Mouse (Mus musculus) kidney, postnatal 25 days (tissue): ENCODE data around the gene Csrnp1.
"Not testable (repeated sequence)": the region's sequence is repeated elsewhere in the genome, so short reads cannot be mapped to it uniquely, and the experiment has no call there.

Experiments used
- DNase-seq, 2 experiments: peaks; one replicate each; pipeline ENCODE4 v3.0.0; 2021; ENCODE audit warnings: mixed read lengths in 2 of 2

The Csrnp1 gene

DNA sequence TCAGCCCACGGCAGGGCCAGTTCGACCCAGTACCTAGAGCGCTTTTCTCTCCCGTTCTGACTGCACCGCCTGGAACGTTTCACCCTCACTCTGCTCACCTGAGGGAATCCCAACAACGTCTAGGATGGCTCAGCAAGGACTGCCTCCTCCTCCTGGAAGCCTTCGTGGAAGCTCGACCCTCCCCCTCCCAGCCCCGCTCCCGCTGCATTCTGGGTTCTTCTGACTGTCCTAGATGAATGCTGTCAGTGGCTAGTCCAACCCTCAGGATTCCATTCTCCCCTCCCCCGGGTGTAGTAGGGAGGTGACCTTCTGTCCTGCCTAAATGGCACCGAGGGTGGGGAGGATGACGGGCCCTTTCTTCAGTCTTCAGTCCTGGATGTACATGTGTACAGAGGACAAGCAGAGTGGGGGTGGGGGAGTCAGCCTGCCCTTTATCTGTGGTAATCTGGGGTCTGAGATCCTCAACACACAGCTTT is at the start of gene Csrnp1:
Csrnp1 (minus strand) TSS at position 123 of the 476 bp plus-strand sequence.
- DNase-seq = peak in 1 of 2 experiments; percentile 77

- no peak for DNase-seq
These were observed 48.3 kb upstream of the Csrnp1 start for GRCm38 (mm10) chr9:120032710-120033109.

GRCm38 (mm10) chr9:120030421-120030820 is 46.0 kb upstream of the Csrnp1 start:
- no peak for DNase-seq

GRCm38 (mm10) chr9:120029880-120030279 is 45.4 kb upstream of the Csrnp1 start:
- no peak for DNase-seq

DNA sequence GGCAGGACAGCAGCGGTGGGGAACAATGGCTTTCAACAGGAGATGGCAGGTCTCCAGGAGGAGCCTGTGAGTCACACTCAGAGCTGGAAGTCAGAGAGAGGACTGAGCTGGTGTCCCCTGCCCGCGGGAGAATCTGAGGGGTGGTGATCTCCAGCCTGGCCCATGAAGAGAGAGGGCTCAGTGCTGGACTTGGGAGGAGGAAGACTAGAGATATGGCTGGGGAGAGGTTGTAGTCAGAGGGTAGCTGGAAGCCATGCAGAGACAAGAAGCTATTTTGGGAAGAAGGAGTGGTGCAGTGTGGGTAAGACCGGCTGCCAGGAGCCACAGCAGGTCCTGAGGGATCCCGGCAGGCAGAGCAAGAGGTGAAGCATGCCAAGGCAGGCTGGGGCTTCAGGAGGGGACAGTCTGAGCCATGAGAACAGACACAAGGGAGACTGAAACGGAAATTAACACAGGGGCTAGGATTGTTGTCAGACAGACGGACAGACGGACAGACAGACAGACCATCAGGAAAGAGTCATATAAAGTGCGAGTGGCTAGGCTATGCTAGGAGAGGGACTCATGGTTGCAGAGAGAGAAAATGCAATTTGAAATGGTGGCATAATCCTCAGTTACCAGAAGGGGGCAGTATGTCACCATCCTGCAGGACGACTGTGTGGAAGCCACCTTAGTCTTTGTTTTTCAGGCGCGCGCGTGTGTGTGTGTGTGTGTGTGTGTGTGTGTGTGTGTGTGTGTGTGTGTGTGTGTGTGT is 43.1 kb upstream of the Csrnp1 start:
- DNase-seq = peak in 1 of 2 experiments; percentile 27

GRCm38 (mm10) chr9:120024625-120025024 is 40.2 kb upstream of the Csrnp1 start:
- no peak for DNase-seq

- DNase-seq = no peak
These were observed 39.7 kb upstream of the Csrnp1 start for GRCm38 (mm10) chr9:120024171-120024570.

GRCm38 (mm10) chr9:120023086-120023811 is 38.8 kb upstream of the Csrnp1 start, which contains the start of gene Xirp1:
Gene Xirp1, minus strand, starts transcription at chr9:120023598.
- no peak for DNase-seq

- no peak for DNase-seq
These were observed 36.7 kb upstream of the Csrnp1 start for GRCm38 (mm10) chr9:120021164-120021563.

GRCm38 (mm10) chr9:120020285-120020890 is 35.9 kb upstream of the Csrnp1 start:
- DNase-seq = peak; percentile 70 to 86

GRCm38 (mm10) chr9:120016956-120017355 is 32.5 kb upstream of the Csrnp1 start:
- DNase-seq = peak; percentile 30 to 82

- DNase-seq = no peak
These were observed 30.4 kb upstream of the Csrnp1 start for GRCm38 (mm10) chr9:120014828-120015227.

- DNase-seq = no peak
These were observed 28.9 kb upstream of the Csrnp1 start for GRCm38 (mm10) chr9:120013251-120013820.

GRCm38 (mm10) chr9:120012781-120013180 is 28.3 kb upstream of the Csrnp1 start:
- no peak for DNase-seq

DNA sequence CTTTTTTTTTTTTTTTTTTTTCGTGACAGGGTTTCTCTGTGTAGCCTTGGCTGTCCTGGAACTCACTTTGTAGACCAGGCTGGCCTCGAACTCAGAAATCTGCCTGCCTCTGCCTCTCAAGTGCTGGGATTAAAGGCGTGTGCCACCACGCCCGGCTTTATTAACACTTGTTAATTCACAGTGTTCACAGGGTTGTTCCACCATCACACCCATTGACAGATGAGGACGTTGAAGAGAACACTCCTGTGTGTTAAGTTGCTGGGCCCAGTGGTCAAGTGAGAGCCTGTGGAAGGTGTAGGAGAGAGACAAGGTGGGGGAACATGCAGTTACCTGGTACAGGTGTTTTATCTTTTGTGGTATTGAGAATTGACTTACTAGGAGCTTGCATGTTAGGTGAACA is 27.7 kb upstream of the Csrnp1 start:
- DNase-seq = not testable (repeated sequence)

GRCm38 (mm10) chr9:120011533-120011932 is 27.1 kb upstream of the Csrnp1 start:
- DNase-seq = peak; percentile 78 to 86

GRCm38 (mm10) chr9:120010781-120011511 is 26.5 kb upstream of the Csrnp1 start:
- peak; percentile 99 for DNase-seq

- peak in 1 of 2 experiments; percentile 51 for DNase-seq
These were observed 25.4 kb upstream of the Csrnp1 start for GRCm38 (mm10) chr9:120009871-120010270.

DNA sequence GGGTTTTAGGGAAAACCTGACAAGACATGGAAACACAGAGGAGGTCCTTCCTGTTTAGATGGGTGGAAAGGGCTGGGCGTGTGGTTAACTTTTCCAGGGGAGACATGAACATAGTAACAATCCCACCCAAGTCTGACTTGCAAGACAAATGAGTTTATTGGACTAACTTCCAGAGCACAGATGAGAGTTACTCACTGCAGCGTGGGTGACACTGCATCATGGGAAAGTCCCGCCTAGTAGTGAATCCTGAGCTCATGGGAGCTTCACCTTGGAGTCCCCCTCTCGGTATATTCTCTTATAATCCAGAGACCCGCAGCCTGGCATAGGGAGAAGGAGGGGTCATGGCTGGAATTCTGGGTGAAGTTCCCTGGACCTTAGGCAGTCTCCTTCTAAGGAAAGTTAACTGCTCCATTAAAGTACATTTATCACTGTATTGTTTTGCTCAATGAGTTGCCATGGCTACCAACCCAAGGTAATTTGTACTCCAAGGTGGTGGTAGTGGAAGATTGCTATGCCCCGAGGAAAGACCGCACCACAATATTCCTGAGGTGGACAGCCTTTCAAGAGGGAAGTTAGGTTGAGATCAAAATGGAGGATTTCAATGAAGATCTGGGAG is 24.9 kb upstream of the Csrnp1 start:
- DNase-seq = no peak

GRCm38 (mm10) chr9:120007833-120008232 is 23.4 kb upstream of the Csrnp1 start:
- DNase-seq = no peak

DNA sequence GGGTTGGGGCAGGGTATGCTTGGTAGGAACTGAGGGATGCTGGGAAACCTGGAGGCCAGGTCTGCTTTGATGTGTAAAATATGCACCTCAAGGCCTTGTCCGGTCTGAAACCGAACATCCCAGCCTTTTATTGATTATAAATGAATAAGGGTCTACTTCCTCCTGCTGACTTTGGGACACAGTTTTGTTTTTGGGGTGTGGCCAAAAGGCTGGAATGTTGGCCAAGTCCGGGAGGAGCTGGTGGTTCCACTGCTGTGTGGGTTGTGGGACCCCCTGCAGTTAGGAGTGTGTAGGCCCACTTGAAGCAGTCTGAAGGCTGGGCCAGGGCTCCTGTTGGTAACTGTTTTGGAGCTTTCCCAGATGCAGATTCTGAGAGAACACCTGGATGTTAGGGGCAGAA is 21.5 kb upstream of the Csrnp1 start:
- no peak for DNase-seq

DNA sequence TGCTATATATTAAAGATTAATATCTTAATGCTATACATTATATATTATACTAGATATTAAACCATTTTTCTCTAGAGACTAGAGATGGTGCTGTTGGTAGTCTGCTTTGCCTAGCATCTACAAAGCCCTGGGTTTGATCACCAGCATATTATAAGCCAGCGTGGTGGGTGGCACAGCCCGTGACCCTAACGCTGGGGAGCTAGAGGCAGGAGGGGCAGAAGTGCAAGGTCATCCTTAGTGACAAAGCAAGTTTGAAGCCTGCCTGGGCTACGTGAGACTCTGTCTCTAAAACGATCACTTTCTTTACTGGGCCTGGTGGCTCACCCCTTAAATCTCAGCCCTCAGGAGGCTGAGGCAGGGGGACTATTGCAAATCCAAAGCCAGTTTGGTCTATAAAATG is 18.4 kb upstream of the Csrnp1 start:
- no peak for DNase-seq
